Mouse (Mus musculus) embryo, embryonic 10 days (tissue): ENCODE measurements around the gene Abcg2.

Experiments used
- DNase-seq: peaks from one replicate; pipeline ENCODE4 v3.0.0-alpha.2; 2015; ENCODE audit warnings: low spot score

The Abcg2 gene

DNA sequence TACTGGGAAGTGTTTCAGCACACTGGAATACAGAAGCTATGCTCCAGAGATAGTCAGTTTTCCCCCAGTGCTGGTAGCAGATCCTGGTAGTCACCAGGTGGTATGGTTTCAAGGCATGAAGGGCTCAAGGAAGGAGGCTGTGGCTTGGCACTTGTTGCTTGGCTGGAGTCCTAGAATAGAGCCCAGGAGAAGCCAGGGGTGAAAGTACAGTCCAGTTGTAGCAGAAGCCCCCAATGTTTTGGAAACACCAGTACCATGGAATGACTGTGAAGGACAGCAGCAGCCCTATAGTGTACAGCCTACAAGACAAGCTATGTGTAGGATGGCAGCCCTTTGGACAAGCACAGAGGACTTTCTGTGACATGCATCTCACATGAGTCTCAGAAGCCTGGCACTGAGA, 54.2 kb downstream of the Abcg2 start:
- DNase-seq, result no peak

DNA sequence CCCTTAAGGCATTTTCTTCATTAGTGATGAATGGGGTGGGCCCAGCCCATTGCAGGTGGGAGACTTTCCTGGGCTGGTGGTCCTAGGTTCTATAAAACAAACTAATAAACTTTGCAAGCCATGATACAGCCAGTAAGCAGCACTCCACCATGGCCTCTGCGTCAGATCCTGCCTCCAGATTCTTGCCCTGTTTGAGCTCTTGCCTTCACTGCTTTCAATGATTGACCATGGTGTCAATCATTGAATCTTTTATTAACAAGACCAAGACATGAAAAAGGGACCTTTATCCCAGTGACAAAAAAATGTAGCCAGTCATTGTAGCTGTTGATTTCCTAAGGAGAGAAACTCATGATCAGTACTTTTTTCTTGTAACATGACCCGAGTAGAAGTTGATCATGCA, 55.1 kb downstream of the Abcg2 start:
- no peak for DNase-seq

DNA sequence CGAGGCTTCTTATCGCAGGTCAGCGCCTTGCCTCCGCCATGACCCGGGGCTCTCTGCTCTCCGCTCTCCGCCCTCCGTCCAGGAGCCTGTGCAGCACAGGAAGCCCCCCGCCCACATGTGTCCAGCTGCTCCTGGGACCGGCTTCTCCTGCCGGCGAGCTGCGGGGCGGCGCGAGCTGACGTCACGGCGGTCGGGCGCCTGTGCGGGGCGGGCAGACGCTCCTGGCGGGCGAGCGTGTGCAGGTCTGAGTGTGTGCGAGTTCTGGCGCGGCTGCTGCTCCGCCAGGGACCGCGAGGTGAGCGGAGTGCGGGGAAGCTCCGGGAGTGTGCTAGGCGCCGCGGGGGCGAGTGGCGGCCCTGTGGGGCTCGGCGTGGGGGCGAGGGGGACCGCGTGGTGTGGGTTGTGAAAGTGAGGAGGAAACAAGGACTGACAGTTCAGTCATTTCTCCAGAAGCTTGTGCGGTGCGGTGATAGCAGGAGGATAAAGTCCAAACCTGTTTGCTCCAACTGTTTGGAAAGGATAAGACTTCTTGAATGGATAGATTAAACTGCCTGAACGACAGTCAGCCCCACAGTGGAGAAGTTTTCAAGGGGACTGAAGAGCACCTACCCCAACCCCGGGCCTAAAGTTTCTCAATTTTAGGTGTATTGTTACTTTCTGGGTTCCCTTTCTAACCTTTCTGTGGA, 56.2 kb downstream of the Abcg2 start:
- peak; percentile 92 for DNase-seq

DNA sequence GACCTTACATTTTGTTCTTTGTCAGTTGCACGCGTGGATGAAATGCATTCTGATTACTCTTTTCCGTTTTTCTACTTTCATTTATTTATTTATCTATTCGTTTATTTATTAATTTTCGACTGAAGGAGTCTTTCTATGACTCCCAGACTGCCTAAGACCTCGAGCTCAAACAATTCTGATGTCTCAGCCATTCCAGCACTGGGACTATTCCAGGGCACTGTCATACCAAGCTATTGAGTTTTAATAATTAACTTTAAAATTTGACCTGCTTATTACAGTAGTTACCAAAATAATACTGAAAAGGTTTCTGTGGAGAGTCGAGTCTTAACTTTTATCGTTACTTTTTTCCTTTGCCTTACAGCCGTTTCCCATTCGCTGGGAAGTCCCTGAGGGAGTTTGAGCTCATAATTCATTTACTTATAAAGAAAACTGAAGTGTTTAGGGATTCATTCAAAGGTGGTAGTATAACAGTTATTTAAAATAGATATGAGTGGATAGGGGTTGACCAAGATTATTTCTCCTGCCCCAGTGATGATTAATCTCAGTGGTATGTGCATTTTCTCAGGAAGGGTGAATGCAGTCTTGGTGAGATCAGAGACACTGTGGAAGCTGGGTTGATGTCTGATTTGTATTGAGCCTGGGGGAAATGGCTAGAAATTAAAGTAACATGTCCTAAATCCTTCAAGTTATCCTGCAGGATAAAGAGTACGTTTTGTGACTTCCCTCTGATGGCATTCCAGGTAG, 56.9 kb downstream of the Abcg2 start:
- no peak for DNase-seq

DNA sequence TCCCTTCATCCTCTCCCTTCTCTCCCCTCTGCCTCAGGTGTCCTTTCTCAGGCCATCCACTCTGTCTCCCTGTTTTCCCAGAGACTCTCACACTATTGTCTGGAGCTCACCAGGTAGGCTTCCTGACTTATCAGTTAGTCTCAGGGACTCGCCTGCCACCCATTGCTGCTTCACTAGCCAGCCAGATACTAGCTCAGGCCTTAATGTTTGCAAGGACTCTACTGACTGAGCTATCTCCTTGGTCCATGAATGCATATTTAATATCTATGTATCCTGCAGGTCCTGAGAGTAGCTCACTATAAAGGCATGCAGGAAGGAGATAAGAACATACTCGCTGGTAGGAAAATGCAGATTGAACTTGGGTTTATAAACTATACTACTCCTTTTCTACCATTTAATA, 57.9 kb downstream of the Abcg2 start:
- DNase-seq, result no peak

DNA sequence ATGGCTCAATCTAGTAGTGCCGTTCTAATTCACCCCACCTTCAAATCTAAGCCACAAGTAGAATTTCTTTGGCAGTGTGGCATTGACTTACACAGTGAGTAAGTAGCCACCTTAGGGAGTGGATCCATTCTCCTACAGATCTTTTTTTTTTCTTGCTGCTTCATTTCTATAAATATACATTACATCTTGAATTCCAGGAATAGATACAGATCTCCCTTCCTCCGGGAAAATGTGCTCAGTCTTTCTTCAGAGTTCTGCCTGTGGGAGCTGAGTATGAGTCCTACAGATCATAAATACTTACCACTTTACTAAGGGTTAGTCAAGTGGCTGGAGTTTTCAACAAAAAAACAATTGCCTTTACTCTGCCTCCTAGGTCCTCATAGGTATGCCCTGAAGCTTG, 60.3 kb downstream of the Abcg2 start:
- no peak for DNase-seq

DNA sequence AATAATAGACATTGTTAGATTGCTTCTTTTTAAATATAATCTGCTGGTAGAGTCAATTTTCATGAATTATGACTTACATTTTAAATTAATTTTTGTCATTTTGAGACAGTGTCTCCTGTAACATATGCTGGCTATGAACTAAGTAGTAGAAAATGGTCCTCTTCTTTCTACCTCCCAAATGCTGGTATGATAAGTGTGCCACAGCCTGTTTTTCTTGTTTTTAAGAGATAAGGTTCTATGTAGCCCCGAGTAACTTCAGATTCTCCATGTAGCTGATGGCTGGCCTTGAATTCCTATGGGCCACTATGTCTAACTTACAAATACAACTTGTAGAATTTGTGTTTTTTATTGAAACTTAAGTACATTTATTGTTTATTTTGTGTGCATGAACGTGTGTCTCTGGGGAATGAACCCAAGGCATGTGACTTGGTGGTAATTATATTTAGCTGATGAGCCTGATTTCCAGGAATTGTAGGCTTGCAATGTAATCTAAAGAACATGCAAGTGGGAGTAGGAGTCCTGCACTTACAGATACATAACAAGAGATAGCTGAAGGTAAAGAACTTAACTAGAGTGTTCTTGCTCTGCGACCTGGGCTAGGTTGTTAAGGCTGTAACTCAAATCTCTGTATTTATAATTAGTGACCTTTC, 63.9 kb downstream of the Abcg2 start:
- DNase-seq, result no peak

DNA sequence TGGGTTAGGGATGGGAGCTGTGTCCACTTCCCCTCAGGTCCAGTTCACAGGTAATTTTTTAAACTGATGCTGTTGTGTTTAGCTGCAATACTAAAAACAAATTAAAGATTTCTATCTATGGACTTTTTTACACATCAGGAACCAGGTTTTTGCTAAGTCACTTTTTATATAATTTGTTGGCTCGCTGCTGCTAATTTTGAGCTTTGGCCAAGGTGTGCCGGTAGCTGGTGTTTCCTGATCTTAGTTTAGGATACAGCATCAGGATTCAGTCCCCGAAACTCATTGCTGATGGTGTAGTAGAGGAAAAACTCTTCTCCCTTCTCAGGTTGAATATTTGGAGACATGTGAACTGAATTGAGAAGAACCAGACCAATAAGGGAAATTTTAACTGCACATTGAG, 65.8 kb downstream of the Abcg2 start:
- no peak for DNase-seq

DNA sequence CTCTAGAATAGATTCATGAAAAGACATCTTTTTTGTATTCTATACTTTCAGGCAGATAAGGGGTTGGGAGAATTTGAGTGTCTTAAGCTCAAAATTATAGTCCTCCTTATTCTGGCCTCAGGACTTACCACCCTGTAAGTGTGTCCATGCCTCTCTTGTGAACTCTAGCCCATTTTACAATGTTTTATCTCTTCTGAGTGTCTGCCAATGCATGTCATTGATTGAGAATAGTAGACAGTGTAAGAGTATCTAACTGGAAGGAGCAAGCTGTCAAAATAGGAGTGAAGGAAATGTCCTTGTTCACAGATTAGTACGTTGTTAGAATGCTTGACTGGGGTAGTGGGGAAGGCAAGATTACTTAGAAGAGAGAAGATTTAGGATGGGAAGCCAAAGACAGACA, 66.7 kb downstream of the Abcg2 start:
- no peak for DNase-seq

DNA sequence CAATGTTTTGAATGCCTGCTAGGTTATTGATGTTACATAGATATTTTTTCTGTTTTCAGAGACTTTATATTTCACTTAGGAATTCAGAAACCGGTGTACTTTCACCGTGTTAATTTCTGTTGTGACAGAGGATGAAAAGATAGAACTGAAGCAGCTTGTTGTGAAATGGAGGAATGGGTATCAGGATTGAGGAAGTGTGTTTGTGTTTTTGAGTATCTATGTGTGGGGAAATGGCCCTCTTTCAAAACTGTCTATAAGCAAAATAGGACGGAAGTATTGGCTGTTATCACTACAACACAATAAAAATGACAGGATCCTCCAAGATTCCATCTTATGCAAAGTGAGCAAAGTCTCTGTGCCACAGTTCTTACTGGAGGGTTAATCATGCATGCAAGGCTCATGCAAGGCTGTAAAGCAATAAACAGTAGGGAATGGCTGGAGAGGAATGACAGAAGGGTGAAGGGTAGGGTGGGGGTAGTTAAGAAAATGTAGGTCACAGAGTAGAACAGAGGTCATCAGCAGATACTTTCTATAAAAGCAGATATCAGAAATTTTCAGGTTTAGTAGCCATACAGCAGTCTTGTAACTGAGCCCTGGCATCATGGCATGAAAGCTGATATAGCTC, 76.7 kb downstream of the Abcg2 start:
- DNase-seq, result no peak

DNA sequence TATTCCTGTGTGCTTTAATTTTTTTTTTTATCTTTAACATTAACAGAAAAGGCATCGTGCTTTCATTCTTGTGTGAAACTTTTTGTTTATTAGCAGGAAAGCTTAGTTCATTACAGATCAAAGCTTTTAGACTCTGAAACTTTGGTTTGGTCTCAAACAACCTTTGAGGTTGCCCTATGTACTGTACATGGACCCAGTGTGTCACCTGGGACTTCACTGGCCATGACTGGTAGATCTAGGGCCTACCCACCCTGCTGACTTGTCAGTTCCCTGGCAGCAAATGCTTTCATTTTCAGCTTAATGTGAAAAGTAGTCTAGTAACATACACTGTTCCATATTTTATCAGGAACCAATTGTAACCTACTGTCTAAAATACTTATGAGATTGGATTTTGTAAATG, 93.5 kb downstream of the Abcg2 start:
- no peak for DNase-seq

DNA sequence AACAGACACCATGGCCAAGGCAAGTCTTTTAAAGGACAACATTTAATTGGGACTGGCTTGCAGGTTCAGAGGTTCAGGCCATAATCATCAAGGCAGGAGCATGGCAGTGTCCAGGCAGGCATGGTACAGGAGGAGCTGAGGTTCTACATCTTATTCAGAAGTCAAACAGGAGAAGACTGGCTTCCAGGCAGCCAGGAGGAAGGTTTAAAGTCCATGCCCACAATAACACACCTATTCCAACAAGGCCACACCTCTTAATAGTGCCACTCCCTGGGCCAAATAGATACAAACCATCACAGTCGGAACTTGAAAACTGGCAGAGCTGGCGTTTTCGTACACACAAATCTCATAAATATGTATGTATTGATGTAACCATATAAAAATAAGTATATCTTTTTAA, 94.2 kb downstream of the Abcg2 start:
- DNase-seq, result no peak

DNA sequence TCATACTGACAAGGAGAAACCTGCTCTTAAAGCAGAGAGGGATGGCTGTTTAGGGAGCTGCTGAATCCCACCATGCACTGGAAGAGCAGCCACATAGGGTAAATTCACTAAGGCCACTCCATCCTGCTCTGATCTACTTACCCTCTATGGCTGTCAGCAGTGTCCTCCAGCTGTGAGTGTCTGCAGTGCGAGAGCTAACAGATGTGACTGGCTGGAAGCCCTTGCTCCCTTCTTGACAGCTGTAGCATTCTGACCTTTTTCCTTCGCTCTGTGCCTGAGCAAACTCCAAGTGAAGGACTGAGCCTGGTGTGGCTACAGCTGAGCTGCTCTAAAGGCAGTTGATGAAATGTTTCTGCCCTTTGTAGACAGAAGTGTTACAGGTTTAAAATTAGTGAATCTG, 107.3 kb downstream of the Abcg2 start:
- peak; percentile 8 for DNase-seq

DNA sequence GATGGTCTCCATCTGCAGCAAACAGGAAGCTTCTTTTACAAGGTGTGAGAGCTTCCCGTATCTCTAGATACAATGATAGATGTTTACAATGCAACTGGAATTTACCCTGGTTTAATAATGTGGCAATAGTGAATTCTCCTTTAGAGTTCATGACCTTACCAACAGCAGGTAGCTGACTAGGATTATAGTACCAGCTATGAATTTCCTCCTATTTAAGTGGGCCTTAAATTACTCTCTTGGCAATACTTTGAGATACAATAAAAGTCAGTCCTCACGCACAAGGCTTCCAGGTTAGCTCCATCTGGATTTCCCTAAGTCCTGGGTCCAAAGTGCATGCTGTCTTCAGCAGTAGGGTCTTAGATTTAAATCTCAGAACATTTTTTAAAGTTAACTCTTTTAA, 109.9 kb downstream of the Abcg2 start:
- no peak for DNase-seq

DNA sequence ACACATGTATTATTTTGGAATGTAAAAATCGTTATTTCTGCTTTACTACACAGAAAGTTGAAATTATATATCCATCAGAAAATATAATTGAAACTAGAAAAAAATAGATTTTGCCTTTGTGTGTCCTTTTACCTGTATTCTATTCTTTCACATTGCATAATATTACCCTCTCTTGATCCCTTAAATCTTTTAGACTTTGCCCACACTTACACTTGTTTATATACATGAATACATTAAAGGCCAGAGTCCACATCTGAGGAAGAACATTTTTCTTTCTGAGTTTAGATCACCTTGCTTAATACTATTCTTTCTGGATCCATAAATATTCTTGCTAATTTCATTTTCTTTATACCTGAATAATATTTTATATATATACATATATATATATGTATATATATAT, 110.4 kb downstream of the Abcg2 start:
- DNase-seq, result no peak

DNA sequence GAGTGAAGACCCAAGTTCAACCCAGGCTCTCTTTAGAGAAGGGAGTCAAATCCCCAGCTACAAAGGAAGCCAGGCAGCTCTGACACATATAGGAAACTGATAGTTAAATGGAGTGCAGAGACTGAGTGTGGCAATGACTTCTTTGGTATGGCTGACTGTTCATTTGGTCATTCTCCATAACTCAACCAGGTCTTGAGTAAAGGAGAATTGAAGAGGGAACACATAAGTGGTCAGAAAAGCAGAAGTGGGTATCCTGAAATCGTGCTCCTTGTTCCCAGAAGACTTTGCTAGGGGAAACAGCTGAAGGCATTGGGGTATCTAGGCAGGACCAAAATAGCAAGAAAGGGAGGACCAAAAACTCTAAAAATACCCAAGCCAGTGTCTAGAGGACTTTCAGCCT, 126.0 kb downstream of the Abcg2 start:
- DNase-seq, result no peak

DNA sequence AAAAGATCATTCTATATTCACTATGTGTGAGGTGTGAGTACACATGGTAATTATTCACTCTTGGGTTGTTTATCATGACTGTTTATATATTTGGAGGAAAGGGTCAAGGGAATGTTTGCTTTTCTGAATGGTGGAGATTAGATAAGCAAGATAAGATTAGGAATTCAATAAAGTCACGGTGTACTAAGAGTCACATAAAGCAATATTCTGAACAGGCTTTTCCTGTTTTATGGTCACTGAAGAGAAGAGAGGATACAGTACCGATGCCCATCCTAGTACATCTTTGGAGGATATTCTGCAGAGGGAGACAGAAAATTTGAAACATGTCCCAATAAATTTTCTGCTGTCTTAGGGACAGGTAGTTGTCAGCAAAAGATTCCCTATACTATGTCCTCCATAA, 127.6 kb downstream of the Abcg2 start:
- no peak for DNase-seq

DNA sequence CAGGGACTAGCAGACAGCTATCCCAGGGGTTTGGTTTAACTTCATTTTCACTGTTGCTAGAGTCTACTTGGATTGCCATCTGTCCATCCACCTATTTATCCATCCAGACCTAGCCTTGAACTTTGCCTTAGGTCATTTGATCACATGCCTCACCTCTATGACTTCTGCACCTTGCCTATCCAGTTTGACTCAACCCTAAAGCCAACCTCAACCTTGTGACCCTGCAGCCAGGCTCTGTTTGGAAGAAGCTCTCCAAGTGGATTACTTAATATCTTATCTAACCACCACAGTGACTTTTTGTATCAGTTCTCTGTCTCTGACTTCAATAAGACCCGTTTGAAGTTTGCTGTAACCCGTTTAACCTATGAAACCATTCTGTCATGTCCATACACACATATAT, 149.5 kb downstream of the Abcg2 start:
- DNase-seq, result peak; percentile 3

DNA sequence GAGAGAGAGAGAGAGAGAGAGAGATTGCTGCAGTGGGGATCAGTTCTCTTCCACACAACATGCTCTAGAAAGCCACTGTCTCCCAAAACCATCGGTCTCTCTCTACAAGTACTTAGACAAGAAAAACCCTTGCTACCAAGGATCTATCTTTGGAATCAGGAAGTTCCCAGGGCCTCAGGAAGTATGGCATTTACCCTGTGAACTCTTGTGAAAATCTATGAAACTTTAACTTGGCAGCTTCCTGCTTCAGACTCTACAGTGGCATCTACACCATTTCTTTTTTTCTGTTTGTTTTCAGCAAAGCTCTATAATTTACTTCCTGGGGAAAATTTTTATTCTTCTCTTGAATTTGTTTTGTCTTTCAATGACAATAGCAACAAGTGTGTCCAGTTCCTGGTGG, 150.8 kb downstream of the Abcg2 start:
- DNase-seq, result peak; percentile 18
